Comparison of ENCODE assay signal across 18 mouse cellular contexts in genomic region chr2:138446466-138446865, GRCm38 (mm10).
DNase-seq lines count a peak whose midpoint lies in the region; ATAC-seq and TF ChIP-seq lines count a peak whose summit lies in the region.
"Had no signal": no experiment of that assay in that cellular context is flagged by ENCODE, and none has a peak within 500 bp of the region (broad histone marks: within the 10 kb centered on the region; RNA-seq: fewer than 3 reads in every experiment).

No protein-coding gene starts in this region.

- no peak overlapping the region for H3K9ac ChIP-seq in forebrain, embryonic 13.5 days
- H3K9ac ChIP-seq in forebrain, embryonic 12.5 days = no peak overlapping the region
- H3K9ac ChIP-seq in midbrain, embryonic 13.5 days (replicated peaks) = no peak overlapping the region
- no peak overlapping the region for H3K9ac ChIP-seq in midbrain, postnatal 0 days (replicated peaks; ENCODE audit: low read length, poor library complexity, severe bottlenecking)
- H3K9ac ChIP-seq: embryonic facial prominence, embryonic 15.5 days; heart, embryonic 12.5 days had no signal

- no peak overlapping the region for H3K4me2 ChIP-seq in forebrain, embryonic 13.5 days
- no peak overlapping the region for H3K4me2 ChIP-seq in forebrain, embryonic 12.5 days
- no peak overlapping the region for H3K4me2 ChIP-seq in midbrain, embryonic 13.5 days (replicated peaks)
- H3K4me2 ChIP-seq in midbrain, postnatal 0 days (ENCODE audit: low read depth, low read length, poor library complexity, severe bottlenecking) = no peak overlapping the region
- H3K4me2 ChIP-seq: embryonic facial prominence, embryonic 15.5 days; heart, embryonic 12.5 days had no signal

- H3K27ac ChIP-seq in forebrain, embryonic 13.5 days = no peak overlapping the region
- H3K27ac ChIP-seq in forebrain, embryonic 12.5 days = no peak overlapping the region
- no peak overlapping the region for H3K27ac ChIP-seq in midbrain, embryonic 13.5 days
- no peak overlapping the region for H3K27ac ChIP-seq in midbrain, postnatal 0 days (ENCODE audit: low read depth, low read length)
- H3K27ac ChIP-seq: embryonic facial prominence, embryonic 15.5 days had no signal

- WGBS in forebrain, embryonic 13.5 days = 6% methylated on average over 3 of the region's 3 CpGs
- WGBS in forebrain, embryonic 12.5 days = 12% methylated on average over 3 of the region's 3 CpGs
- 17% methylated on average over 3 of the region's 3 CpGs for WGBS in midbrain, embryonic 13.5 days
- 19% methylated on average over 3 of the region's 3 CpGs for WGBS in midbrain, postnatal 0 days

- no peaks in the 10 kb centered on the region for H3K27me3 ChIP-seq in forebrain, embryonic 13.5 days
- H3K27me3 ChIP-seq in forebrain, embryonic 12.5 days = no peaks in the 10 kb centered on the region
- peaks cover 14% of the 10 kb centered on the region for H3K27me3 ChIP-seq in midbrain, embryonic 13.5 days
- H3K27me3 ChIP-seq in midbrain, postnatal 0 days (ENCODE audit: insufficient read depth, low read length) = no peaks in the 10 kb centered on the region
- H3K27me3 ChIP-seq: embryonic facial prominence, embryonic 15.5 days; heart, embryonic 12.5 days had no signal

- H3K9me3 ChIP-seq in forebrain, embryonic 13.5 days (replicated peaks) = no peaks in the 10 kb centered on the region
- H3K9me3 ChIP-seq in forebrain, embryonic 12.5 days = no peaks in the 10 kb centered on the region
- no peaks in the 10 kb centered on the region for H3K9me3 ChIP-seq in midbrain, embryonic 13.5 days
- no peaks in the 10 kb centered on the region for H3K9me3 ChIP-seq in midbrain, postnatal 0 days (ENCODE audit: low read length)
- H3K9me3 ChIP-seq: embryonic facial prominence, embryonic 15.5 days; heart, embryonic 12.5 days had no signal

- no peaks in the 10 kb centered on the region for H3K36me3 ChIP-seq in forebrain, embryonic 13.5 days (ENCODE audit: poor library complexity, severe bottlenecking)
- H3K36me3 ChIP-seq in forebrain, embryonic 12.5 days (replicated peaks) = no peaks in the 10 kb centered on the region
- H3K36me3 ChIP-seq in midbrain, embryonic 13.5 days = no peaks in the 10 kb centered on the region
- H3K36me3 ChIP-seq in midbrain, postnatal 0 days (ENCODE audit: insufficient read depth, low read length) = no peaks in the 10 kb centered on the region
- H3K36me3 ChIP-seq: embryonic facial prominence, embryonic 15.5 days; heart, embryonic 12.5 days had no signal

- DNase-seq in brain, adult 2 months (ENCODE audit: low read depth, low spot score) = peak; percentile 52
- DNase-seq in midbrain, postnatal 0 days (ENCODE audit: low spot score) = peak; percentile 26
- no peak for DNase-seq in embryo, embryonic 10.5 days (ENCODE audit: low spot score)
- DNase-seq in layer of hippocampus, adult 18-20 months (ENCODE audit: low spot score in 2 of 2) = no peak
- DNase-seq: adrenal gland, postnatal 10 days; cerebellum, adult 2 months; cerebellum, postnatal 10 days; embryo, embryonic 11 days; gastrocnemius, postnatal 10 days; heart, postnatal 36 days had no signal

- no peak overlapping the region for H3K4me3 ChIP-seq in forebrain, embryonic 13.5 days
- no peak overlapping the region for H3K4me3 ChIP-seq in forebrain, embryonic 12.5 days (replicated peaks)
- H3K4me3 ChIP-seq in midbrain, embryonic 13.5 days (replicated peaks) = no peak overlapping the region
- no peak overlapping the region for H3K4me3 ChIP-seq in midbrain, postnatal 0 days (ENCODE audit: low read depth, low read length)
- H3K4me3 ChIP-seq: embryonic facial prominence, embryonic 15.5 days; erythroblast, embryonic 14.5 days; heart, embryonic 12.5 days had no signal

- H3K4me1 ChIP-seq in forebrain, embryonic 13.5 days = peaks cover 10% of the 10 kb centered on the region; the same call in 1 of the 2 replicates
- H3K4me1 ChIP-seq in forebrain, embryonic 12.5 days = peaks cover 8% of the 10 kb centered on the region; the same call in 1 of the 2 replicates
- H3K4me1 ChIP-seq in midbrain, embryonic 13.5 days (replicated peaks) = peaks cover 10% of the 10 kb centered on the region
- H3K4me1 ChIP-seq in midbrain, postnatal 0 days (ENCODE audit: insufficient read depth, low read length) = no peaks in the 10 kb centered on the region
- H3K4me1 ChIP-seq: embryonic facial prominence, embryonic 15.5 days; heart, embryonic 12.5 days had no signal

- ATAC-seq in forebrain, embryonic 13.5 days = peak; percentile 36; the same call in 1 of the 2 replicates
- ATAC-seq in forebrain, embryonic 12.5 days (ENCODE audit: low FRiP score) = no peak
- ATAC-seq in midbrain, embryonic 13.5 days = 0 out of 2 replicates have a peak, but pooled peaks have one; percentile 50
- no peak for ATAC-seq in midbrain, postnatal 0 days (ENCODE audit: low FRiP score)
- ATAC-seq: forebrain, embryonic 14.5 days; hindbrain, embryonic 16.5 days had no signal

- no peak for TF ChIP-seq CTCF in midbrain, postnatal 0 days (IDR thresholded peaks at IDR 0.05)

Comparison
In these comparisons a context has a peak if more than half of its experiments do, and no peak if none do; other contexts are left out.
1. ATAC-seq: peak in forebrain, embryonic 13.5 days (single experiment) and midbrain, embryonic 13.5 days (single experiment); none in forebrain, embryonic 12.5 days (single experiment) and midbrain, postnatal 0 days (single experiment).
2. DNase-seq: peak in brain, adult 2 months (single experiment) and midbrain, postnatal 0 days (single experiment); none in embryo, embryonic 10.5 days (single experiment) and layer of hippocampus, adult 18-20 months (0 of 2).